Mouse (Mus musculus) neural tube, embryonic 13.5 days (tissue): Measurements from ENCODE around the gene Ykt6. TPM values are rescaled to one million over a fixed set of nuclear protein-coding genes. Genes with fewer than 3 reads are reported as not detected.

Experiments
- ATAC-seq: fragments of 200-750 bp; cut with Nextera tagmentation; 2 replicates; pipeline ENCODE4 v1.8.0; 2017; ENCODE audit warnings: low read depth, mild to moderate bottlenecking, moderate TSS enrichment, moderate library complexity
- H3K27ac ChIP-seq: fragments of 300-500 bp; sonication (generic); replicated peaks from 2 replicates; pipeline ENCODE4 v1.5.1; 2015; ENCODE audit warnings: moderate library complexity, mild to moderate bottlenecking, inconsistent platforms
- H3K27me3 ChIP-seq: fragments of 300-500 bp; sonication (generic); 2 replicates; pipeline ENCODE4 v1.6.1; 2015; ENCODE audit warnings: mild to moderate bottlenecking, inconsistent platforms
- H3K36me3 ChIP-seq: fragments of 300-500 bp; sonication (generic); 2 replicates; pipeline ENCODE4 v1.6.1; 2015; ENCODE audit warnings: mild to moderate bottlenecking, inconsistent platforms
- H3K4me1 ChIP-seq: fragments of 300-500 bp; sonication (generic); replicated peaks from 2 replicates; pipeline ENCODE4 v1.6.1; 2015; ENCODE audit warnings: inconsistent platforms
- H3K4me2 ChIP-seq: fragments of 300-500 bp; sonication (generic); 2 replicates; pipeline ENCODE4 v1.6.1; 2015; ENCODE audit warnings: inconsistent platforms, mild to moderate bottlenecking, moderate library complexity
- H3K4me3 ChIP-seq: fragments of 300-500 bp; sonication (generic); 2 replicates; pipeline ENCODE4 v1.5.1; 2015; ENCODE audit warnings: mild to moderate bottlenecking, inconsistent platforms
- H3K9ac ChIP-seq: fragments of 300-500 bp; sonication (generic); 2 replicates; pipeline ENCODE4 v1.6.1; 2015; ENCODE audit warnings: moderate library complexity, mild to moderate bottlenecking, inconsistent platforms
- H3K9me3 ChIP-seq: fragments of 300-500 bp; sonication (generic); 2 replicates; pipeline ENCODE4 v1.6.1; 2016; ENCODE audit warnings: inconsistent platforms
- WGBS: fragments of 180-500 bp; shearing (Covaris S2); methylation state at CpG from one replicate; pipeline ENCODE4 v1.1.7; 2015; 5-methylcytosine and 5-hydroxymethylcytosine counted together
- polyA plus RNA-seq: library from polyadenylated mRNA; unstranded; fragments of >200 nt; fragmentation: Nextera tagmentation; extraction: Ambion mirVana; gene quantifications from 2 replicates; pipeline ENCODE4 v1.2.1, GENCODE M21; 2015

Gene Ykt6
- polyA plus RNA-seq, 1 experiment from 2014 or later = 71.2 TPM

GRCm38 (mm10) chr11:6015011-6015431, 59.5 kb downstream of the Ykt6 start:
- Histone ChIP-seq H3K27ac (no peak overlapping the region), H3K27me3 (no peaks in the 10 kb centered on the region), H3K4me2 (no peak overlapping the region), H3K9me3 (0 out of 2 replicates have a peak, but pooled peaks cover 3% of the 10 kb centered on the region), H3K36me3 (peaks cover 7% of the 10 kb centered on the region), H3K9ac (no peak overlapping the region), H3K4me1 (peaks cover 4% of the 10 kb centered on the region; the same call in 1 of the 2 replicates), H3K4me3 (no peak overlapping the region)
- 84% methylated on average over 6 of the region's 6 CpGs for WGBS
- no peak for ATAC-seq

DNA sequence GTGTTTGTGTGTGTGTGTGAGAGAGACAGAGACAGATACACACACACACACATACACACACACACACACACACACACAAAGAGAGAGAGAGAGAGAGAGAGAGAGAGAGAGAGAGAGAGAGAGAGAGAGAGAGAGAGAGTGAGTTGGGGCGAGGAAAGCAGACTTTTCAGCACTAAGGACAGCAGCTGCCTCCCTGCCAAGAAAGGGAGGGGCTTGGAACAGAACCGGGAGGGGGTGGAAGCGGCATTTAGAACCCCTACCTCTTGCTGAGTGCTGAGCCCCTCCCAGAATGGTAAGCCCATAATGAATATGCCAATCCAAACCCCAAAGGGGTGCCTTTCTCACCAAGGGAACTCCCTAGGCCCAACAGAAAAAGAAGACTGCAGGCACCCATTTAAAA, 60.9 kb downstream of the Ykt6 start:
- no peaks in the 10 kb centered on the region for H3K27me3 ChIP-seq
- 0 out of 2 replicates have a peak, but pooled peaks cover 3% of the 10 kb centered on the region for H3K9me3 ChIP-seq
- ATAC-seq = no peak
- H3K9ac ChIP-seq = no peak overlapping the region
- no peak overlapping the region for H3K4me2 ChIP-seq
- peaks cover 7% of the 10 kb centered on the region for H3K36me3 ChIP-seq
- peaks cover 15% of the 10 kb centered on the region for H3K4me1 ChIP-seq
- no peak overlapping the region for H3K4me3 ChIP-seq
- no peak overlapping the region for H3K27ac ChIP-seq
- WGBS = 4% methylated on average over 2 of the region's 3 CpGs

GRCm38 (mm10) chr11:6016797-6017395, 61.4 kb downstream of the Ykt6 start:
- peaks cover 4% of the 10 kb centered on the region for H3K36me3 ChIP-seq
- WGBS = 69% methylated on average over 9 of the region's 9 CpGs
- no peak overlapping the region for H3K4me2 ChIP-seq
- 0 out of 2 replicates have a peak, but pooled peaks cover 3% of the 10 kb centered on the region for H3K9me3 ChIP-seq
- no peak overlapping the region for H3K27ac ChIP-seq
- no peak overlapping the region for H3K4me3 ChIP-seq
- no peak overlapping the region for H3K9ac ChIP-seq
- no peak for ATAC-seq
- H3K4me1 ChIP-seq = peaks cover 19% of the 10 kb centered on the region
- H3K27me3 ChIP-seq = no peaks in the 10 kb centered on the region

Other genes starting within 250 kb of the Ykt6 start
- 180 and 183 TPM in 2 replicates for gene Mrps24, start 240.0 kb upstream of the Ykt6 start, polyA plus RNA-seq
- 26.8 and 29.1 TPM in 2 replicates for gene Urgcp, start 193.3 kb upstream of the Ykt6 start, polyA plus RNA-seq
- gene Dbnl, start 167.2 kb upstream of the Ykt6 start, polyA plus RNA-seq = 143 and 168 TPM in 2 replicates
- 3.5 and 8.8 TPM in 2 replicates for gene Pgam2, start 152.0 kb upstream of the Ykt6 start, polyA plus RNA-seq
- gene Polm, start 117.7 kb upstream of the Ykt6 start, polyA plus RNA-seq = 5.0 and 5.4 TPM in 2 replicates
- 23.6 and 24.7 TPM in 2 replicates for gene Aebp1, start 93.7 kb upstream of the Ykt6 start, polyA plus RNA-seq
- 52.2 and 59.0 TPM in 2 replicates for gene Pold2, start 77.4 kb upstream of the Ykt6 start, polyA plus RNA-seq
- 1.7 and 3.5 TPM in 2 replicates for gene Myl7, start 56.9 kb upstream of the Ykt6 start, polyA plus RNA-seq
- gene Gck, start 5.6 kb upstream of the Ykt6 start, polyA plus RNA-seq = 3.0 and 3.3 TPM in 2 replicates
- 55.6 and 55.8 TPM in 2 replicates for gene Camk2b, start 110.7 kb downstream of the Ykt6 start, polyA plus RNA-seq
- gene A730071L15Rik, start 244.3 kb downstream of the Ykt6 start, polyA plus RNA-seq = 0.46 and 0.91 TPM in 2 replicates
- gene Nudcd3, start 244.7 kb downstream of the Ykt6 start, polyA plus RNA-seq = 53.9 and 56.4 TPM in 2 replicates